7 mouse cellular contexts compared by ENCODE assay signal in the genomic region with DNA sequence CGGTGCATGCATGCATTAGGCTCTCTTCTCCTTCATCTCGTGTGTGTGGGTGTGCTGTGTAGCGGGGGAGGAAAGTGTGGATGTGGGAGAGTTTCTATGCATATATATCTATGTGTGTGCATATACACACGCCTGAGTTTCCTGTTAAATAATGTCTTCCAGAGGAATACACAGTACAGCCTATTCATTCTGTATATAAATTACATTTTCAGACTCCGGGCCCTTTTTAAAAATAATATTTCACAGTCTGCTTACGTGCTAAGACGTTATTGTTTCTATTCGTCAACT. TPM values are rescaled to one million over a fixed set of nuclear protein-coding genes. Genes with fewer than 3 reads are reported as not detected.
DNase-seq lines count a peak whose midpoint lies in the region; ATAC-seq and TF ChIP-seq lines count a peak whose summit lies in the region.

No protein-coding gene starts in this region.

- no peaks in the 10 kb centered on the region for H3K9me3 ChIP-seq in lung, postnatal 0 days (ENCODE audit: low read length)
- no peaks in the 10 kb centered on the region for H3K9me3 ChIP-seq in forebrain, embryonic 11.5 days (ENCODE audit: control insufficient read depth, low read length)
- no peaks in the 10 kb centered on the region for H3K9me3 ChIP-seq in limb, embryonic 12.5 days
- H3K9me3 ChIP-seq in stomach, embryonic 14.5 days (ENCODE audit: control insufficient read depth, low read depth, low read length): no peaks in the 10 kb centered on the region

- ATAC-seq in lung, postnatal 0 days: no peak; the same call in 1 of the 2 replicates
- ATAC-seq in forebrain, embryonic 11.5 days (replicated peaks; ENCODE audit: low FRiP score): no peak
- peak; percentile 24; the same call in 1 of the 2 replicates for ATAC-seq in limb, embryonic 12.5 days (ENCODE audit: insufficient number of reproducible peaks, insufficient read depth, low FRiP score, low TSS enrichment, low read depth)
- no peak; the same call in 1 of the 2 replicates for ATAC-seq in stomach, embryonic 14.5 days (ENCODE audit: insufficient number of reproducible peaks, insufficient read depth, low FRiP score, low read depth)
- no peak; the same call in 1 of the 2 replicates for ATAC-seq in frontal cortex, adult (ENCODE audit: low TSS enrichment)

- H3K4me2 ChIP-seq in lung, postnatal 0 days (replicated peaks; ENCODE audit: low read depth, low read length): peak overlapping the region; percentile 86
- H3K4me2 ChIP-seq in forebrain, embryonic 11.5 days (ENCODE audit: low read depth, low read length, severe bottlenecking): peak overlapping the region; percentile 68
- H3K4me2 ChIP-seq in limb, embryonic 12.5 days: peak overlapping the region; percentile 81
- peak overlapping the region; percentile 67 for H3K4me2 ChIP-seq in stomach, embryonic 14.5 days (replicated peaks; ENCODE audit: low read depth, low read length)

- TF ChIP-seq EP300 in lung, postnatal 0 days (IDR thresholded peaks at IDR 0.05): no peak

- H3K4me1 ChIP-seq in lung, postnatal 0 days (ENCODE audit: insufficient read depth, low read depth, low read length): peaks cover 11% of the 10 kb centered on the region; the same call in 1 of the 2 replicates
- no peaks in the 10 kb centered on the region; the same call in 1 of the 2 replicates for H3K4me1 ChIP-seq in forebrain, embryonic 11.5 days (replicated peaks; ENCODE audit: control insufficient read depth, insufficient read depth, low read length)
- peaks cover 8% of the 10 kb centered on the region; the same call in 1 of the 2 replicates for H3K4me1 ChIP-seq in limb, embryonic 12.5 days (replicated peaks)
- H3K4me1 ChIP-seq in stomach, embryonic 14.5 days (ENCODE audit: control insufficient read depth, insufficient read depth, low read length): no peaks in the 10 kb centered on the region

- peak overlapping the region; percentile 94 for H3K4me3 ChIP-seq in lung, postnatal 0 days (ENCODE audit: low read depth, low read length)
- H3K4me3 ChIP-seq in forebrain, embryonic 11.5 days (ENCODE audit: low read depth, low read length): peak overlapping the region; percentile 86
- peak overlapping the region; percentile 85 for H3K4me3 ChIP-seq in limb, embryonic 12.5 days (replicated peaks)
- peak overlapping the region; percentile 91 for H3K4me3 ChIP-seq in stomach, embryonic 14.5 days (ENCODE audit: low read depth, low read length)

- no peak for TF ChIP-seq CTCF in lung, postnatal 0 days (IDR thresholded peaks at IDR 0.05)

- H3K27me3 ChIP-seq in lung, postnatal 0 days (replicated peaks; ENCODE audit: insufficient read depth, low read length): no peaks in the 10 kb centered on the region
- no peaks in the 10 kb centered on the region for H3K27me3 ChIP-seq in forebrain, embryonic 11.5 days (ENCODE audit: control insufficient read depth, insufficient read depth, low read length)
- H3K27me3 ChIP-seq in limb, embryonic 12.5 days: no peaks in the 10 kb centered on the region
- no peaks in the 10 kb centered on the region for H3K27me3 ChIP-seq in stomach, embryonic 14.5 days (ENCODE audit: control insufficient read depth, insufficient read depth, low read length)

- 14% methylated on average over 8 of the region's 8 CpGs for WGBS in lung, postnatal 0 days
- 21% methylated on average over 8 of the region's 8 CpGs for WGBS in forebrain, embryonic 11.5 days
- WGBS in limb, embryonic 12.5 days: 16% methylated on average over 8 of the region's 8 CpGs
- 17% methylated on average over 8 of the region's 8 CpGs for WGBS in stomach, embryonic 14.5 days

- DNase-seq in lung, postnatal 0 days (ENCODE audit: low spot score): no peak
- DNase-seq in lung, postnatal 4 days: no peak
- no peak for DNase-seq in forebrain, embryonic 11.5 days (ENCODE audit: low spot score)
- no peak for DNase-seq in urinary bladder, postnatal 25 days (ENCODE audit: low spot score)

- H3K9ac ChIP-seq in lung, postnatal 0 days (replicated peaks; ENCODE audit: low read depth): peak overlapping the region; percentile 75
- H3K9ac ChIP-seq in forebrain, embryonic 11.5 days (ENCODE audit: low read length): peak overlapping the region; percentile 87
- peak overlapping the region; percentile 82 for H3K9ac ChIP-seq in limb, embryonic 12.5 days (replicated peaks)
- peak overlapping the region; percentile 66 for H3K9ac ChIP-seq in stomach, embryonic 14.5 days (replicated peaks; ENCODE audit: low read depth, low read length)

- H3K36me3 ChIP-seq in lung, postnatal 0 days (ENCODE audit: insufficient read depth, low read length): 0 out of 2 replicates have a peak, but pooled peaks cover 3% of the 10 kb centered on the region
- peaks cover 2% of the 10 kb centered on the region; the same call in 1 of the 2 replicates for H3K36me3 ChIP-seq in forebrain, embryonic 11.5 days (ENCODE audit: control insufficient read depth, insufficient read depth, low read length)
- peaks cover 49% of the 10 kb centered on the region for H3K36me3 ChIP-seq in limb, embryonic 12.5 days
- H3K36me3 ChIP-seq in stomach, embryonic 14.5 days (ENCODE audit: control insufficient read depth, insufficient read depth, low read length): peaks cover 25% of the 10 kb centered on the region

- peak overlapping the region; percentile 69; the same call in 1 of the 2 replicates for H3K27ac ChIP-seq in lung, postnatal 0 days (ENCODE audit: low read length)
- H3K27ac ChIP-seq in forebrain, embryonic 11.5 days (ENCODE audit: low read depth, low read length): no peak overlapping the region
- no peak overlapping the region for H3K27ac ChIP-seq in limb, embryonic 12.5 days
- H3K27ac ChIP-seq in stomach, embryonic 14.5 days (ENCODE audit: low read length): no peak overlapping the region

RNA-seq across cellular contexts. Expression of a gene that starts 0.4 kb away (rescaled TPM):
- polyA plus RNA-seq in lung, postnatal 0 days (2015; fragmentation: Nextera tagmentation; extraction: Ambion mirVana): 72.9 and 79.2 TPM in 2 replicates
- 126 and 135 TPM in 2 replicates for polyA plus RNA-seq in forebrain, embryonic 11.5 days (2014; fragmentation: Nextera tagmentation; extraction: Ambion mirVana)
- polyA plus RNA-seq in limb, embryonic 12.5 days (2016; fragmentation: Nextera tagmentation; extraction: Ambion mirVana): 108 and 114 TPM in 2 replicates
- polyA plus RNA-seq in stomach, embryonic 14.5 days (2014; fragmentation: Nextera tagmentation; extraction: Ambion mirVana): 129 and 133 TPM in 2 replicates

RNA-seq across cellular contexts. Expression of a gene that starts 0.5 kb away (rescaled TPM):
- polyA plus RNA-seq in lung, postnatal 0 days (2015; fragmentation: Nextera tagmentation; extraction: Ambion mirVana): 2.6 and 2.9 TPM in 2 replicates
- polyA plus RNA-seq in forebrain, embryonic 11.5 days (2014; fragmentation: Nextera tagmentation; extraction: Ambion mirVana): 25.3 and 27.0 TPM in 2 replicates
- polyA plus RNA-seq in limb, embryonic 12.5 days (2016; fragmentation: Nextera tagmentation; extraction: Ambion mirVana): 21.8 and 22.7 TPM in 2 replicates
- polyA plus RNA-seq in stomach, embryonic 14.5 days (2014; fragmentation: Nextera tagmentation; extraction: Ambion mirVana): 19.9 and 20.0 TPM in 2 replicates

RNA-seq across cellular contexts. Expression of a gene that starts 26.0 kb away (rescaled TPM):
- 4.6 and 6.5 TPM in 2 replicates for polyA plus RNA-seq in lung, postnatal 0 days (2015; fragmentation: Nextera tagmentation; extraction: Ambion mirVana)
- polyA plus RNA-seq in forebrain, embryonic 11.5 days (2014; fragmentation: Nextera tagmentation; extraction: Ambion mirVana): 191 and 197 TPM in 2 replicates
- 160 and 161 TPM in 2 replicates for polyA plus RNA-seq in limb, embryonic 12.5 days (2016; fragmentation: Nextera tagmentation; extraction: Ambion mirVana)
- polyA plus RNA-seq in stomach, embryonic 14.5 days (2014; fragmentation: Nextera tagmentation; extraction: Ambion mirVana): 91.2 and 92.3 TPM in 2 replicates

RNA-seq across cellular contexts. Expression of a gene that starts 31.6 kb away (rescaled TPM):
- polyA plus RNA-seq in lung, postnatal 0 days (2015; fragmentation: Nextera tagmentation; extraction: Ambion mirVana): 344 and 362 TPM in 2 replicates
- polyA plus RNA-seq in forebrain, embryonic 11.5 days (2014; fragmentation: Nextera tagmentation; extraction: Ambion mirVana): 625 TPM in 2 replicates
- polyA plus RNA-seq in limb, embryonic 12.5 days (2016; fragmentation: Nextera tagmentation; extraction: Ambion mirVana): 666 and 716 TPM in 2 replicates
- polyA plus RNA-seq in stomach, embryonic 14.5 days (2014; fragmentation: Nextera tagmentation; extraction: Ambion mirVana): 623 and 627 TPM in 2 replicates

RNA-seq across cellular contexts. Expression of a gene that starts 52.7 kb away (rescaled TPM):
- polyA plus RNA-seq in lung, postnatal 0 days (2015; fragmentation: Nextera tagmentation; extraction: Ambion mirVana): 0.21 TPM in 2 replicates
- 0.09 and 0.23 TPM in 2 replicates for polyA plus RNA-seq in forebrain, embryonic 11.5 days (2014; fragmentation: Nextera tagmentation; extraction: Ambion mirVana)
- polyA plus RNA-seq in limb, embryonic 12.5 days (2016; fragmentation: Nextera tagmentation; extraction: Ambion mirVana): 0.14 TPM in 1 of 2 replicates, not detected in the other
- 12.8 and 13.3 TPM in 2 replicates for polyA plus RNA-seq in stomach, embryonic 14.5 days (2014; fragmentation: Nextera tagmentation; extraction: Ambion mirVana)

Comparison
In these comparisons a context has a peak if more than half of its experiments do, and no peak if none do; other contexts are left out.
1. RNA of a gene that starts 26.0 kb away (polyA plus RNA-seq): 191 to 197 TPM in forebrain, embryonic 11.5 days, 160 to 161 TPM in limb, embryonic 12.5 days and 91.2 to 92.3 TPM in stomach, embryonic 14.5 days; 4.6 to 6.5 TPM in lung, postnatal 0 days; every median in the first group is over 10 times any median in the second.
2. Peak in every context shown above with its lines, with median percentiles within 50 percentile points of each other: H3K4me2 ChIP-seq, H3K4me3 ChIP-seq and H3K9ac ChIP-seq.